Mouse (Mus musculus): ENCODE data around the gene Galr2. TPM values are rescaled to one million over a fixed set of nuclear protein-coding genes. Genes with fewer than 3 reads are reported as not detected.

Gene Galr2
- polyA plus RNA-seq, 1 experiment from 2014 or later: 0.27 TPM

DNA sequence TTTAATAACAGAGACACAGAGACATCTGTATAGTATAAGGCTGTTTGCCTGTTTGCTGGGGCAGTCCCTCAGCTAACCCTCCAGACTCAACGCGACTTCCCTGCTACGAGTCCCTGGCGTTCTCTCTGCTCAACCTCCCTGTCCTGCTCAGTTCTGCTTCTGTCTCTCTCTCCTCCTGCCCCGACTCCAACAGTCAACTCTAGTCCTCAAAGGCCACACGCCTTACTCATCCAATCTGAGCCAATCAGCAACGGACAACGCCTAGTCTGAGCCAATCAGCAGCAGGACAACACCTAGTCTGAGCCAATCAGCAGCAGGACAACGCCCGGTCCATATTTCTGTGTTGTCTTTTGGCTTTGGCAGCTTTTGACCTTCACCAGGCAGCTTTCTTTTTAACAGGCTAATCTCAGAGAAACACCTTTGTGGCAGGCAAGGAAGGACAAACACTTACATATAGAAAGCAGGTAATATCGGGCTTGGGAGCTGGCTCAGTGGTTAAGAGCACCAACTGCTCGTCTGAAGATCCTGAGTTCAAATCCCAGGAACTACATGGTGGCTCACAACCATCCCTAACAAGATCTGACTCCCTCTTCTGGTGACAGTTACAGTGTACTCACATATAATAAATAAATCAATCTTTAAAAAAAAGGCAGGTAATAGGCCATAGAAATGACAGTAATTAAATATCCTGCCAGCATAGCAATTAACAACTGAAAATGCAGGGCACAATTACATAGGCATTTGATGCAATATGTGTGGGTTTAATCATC is 27.2 kb downstream of the Galr2 start:
- no peak overlapping the region for H3K27ac ChIP-seq (replicated peaks)
- no peak overlapping the region for H3K4me3 ChIP-seq (replicated peaks)
- H3K27me3 ChIP-seq: no peaks in the 10 kb centered on the region
- WGBS: 79% methylated on average over 12 of the region's 12 CpGs
- H3K9me3 ChIP-seq (replicated peaks): no peaks in the 10 kb centered on the region
- peaks cover 20% of the 10 kb centered on the region for H3K4me1 ChIP-seq
- H3K36me3 ChIP-seq: peaks cover 20% of the 10 kb centered on the region
- no peak overlapping the region for H3K4me2 ChIP-seq (replicated peaks)
- ATAC-seq (ENCODE audit: insufficient number of reproducible peaks, low FRiP score, low TSS enrichment, low read depth): 0 out of 2 replicates have a peak, but pooled peaks have one; percentile 8
- H3K9ac ChIP-seq: no peak overlapping the region

DNA sequence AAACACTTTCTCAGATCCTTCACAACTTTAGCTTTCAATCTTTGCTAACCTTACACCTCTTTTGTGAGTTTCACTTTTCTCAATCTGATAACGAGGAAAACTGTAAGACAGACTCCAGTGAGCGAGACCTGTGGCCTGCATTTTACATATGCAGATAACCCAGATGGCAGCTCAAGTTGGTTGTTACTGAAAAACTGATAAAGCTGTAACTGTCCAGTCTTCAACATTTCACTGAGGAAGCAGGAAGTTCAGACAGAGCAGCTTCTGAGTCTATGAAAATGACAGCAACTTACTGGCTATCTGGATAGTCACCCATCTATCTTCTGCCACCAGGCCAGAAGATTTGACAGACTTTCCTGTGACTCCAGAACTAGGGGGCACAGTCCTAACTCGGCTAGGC is 28.9 kb downstream of the Galr2 start:
- 73% methylated on average over 3 of the region's 3 CpGs for WGBS
- Histone ChIP-seq H3K4me2 (replicated peaks) (no peak overlapping the region), H3K4me3 (replicated peaks) (no peak overlapping the region), H3K27ac (replicated peaks) (no peak overlapping the region), H3K9ac (no peak overlapping the region), H3K9me3 (replicated peaks) (no peaks in the 10 kb centered on the region), H3K27me3 (no peaks in the 10 kb centered on the region), H3K36me3 (peaks cover 4% of the 10 kb centered on the region), H3K4me1 (peaks cover 20% of the 10 kb centered on the region)
- ATAC-seq (ENCODE audit: insufficient number of reproducible peaks, low FRiP score, low TSS enrichment, low read depth): no peak

DNA sequence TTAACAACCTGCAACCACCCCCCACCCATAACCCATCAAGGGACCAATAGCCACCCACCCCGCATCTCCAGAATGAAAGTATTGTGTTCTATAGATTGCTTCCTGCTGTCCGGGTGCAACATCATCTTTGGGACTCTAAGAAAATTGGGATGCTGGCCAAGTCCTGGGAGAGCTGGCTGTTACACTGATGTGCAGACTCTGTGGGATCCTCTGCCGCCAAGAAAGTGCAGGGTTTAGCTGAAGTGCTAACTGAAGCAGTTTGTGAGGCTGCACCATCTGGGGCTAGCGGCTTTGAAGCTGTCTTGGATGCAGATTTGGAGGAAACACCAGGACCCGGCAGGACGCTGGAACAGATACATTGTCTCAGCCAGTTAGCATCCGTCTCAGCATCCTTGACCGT is 30.4 kb downstream of the Galr2 start:
- H3K36me3 ChIP-seq: no peaks in the 10 kb centered on the region
- H3K4me3 ChIP-seq (replicated peaks): no peak overlapping the region
- no peak for ATAC-seq (ENCODE audit: insufficient number of reproducible peaks, low FRiP score, low TSS enrichment, low read depth)
- no peak overlapping the region for H3K27ac ChIP-seq (replicated peaks)
- 33% methylated on average over 8 of the region's 8 CpGs for WGBS
- no peaks in the 10 kb centered on the region for H3K9me3 ChIP-seq (replicated peaks)
- H3K27me3 ChIP-seq: no peaks in the 10 kb centered on the region
- H3K4me1 ChIP-seq: 0 out of 2 replicates have a peak, but pooled peaks cover 14% of the 10 kb centered on the region
- no peak overlapping the region for H3K9ac ChIP-seq
- H3K4me2 ChIP-seq (replicated peaks): no peak overlapping the region

DNA sequence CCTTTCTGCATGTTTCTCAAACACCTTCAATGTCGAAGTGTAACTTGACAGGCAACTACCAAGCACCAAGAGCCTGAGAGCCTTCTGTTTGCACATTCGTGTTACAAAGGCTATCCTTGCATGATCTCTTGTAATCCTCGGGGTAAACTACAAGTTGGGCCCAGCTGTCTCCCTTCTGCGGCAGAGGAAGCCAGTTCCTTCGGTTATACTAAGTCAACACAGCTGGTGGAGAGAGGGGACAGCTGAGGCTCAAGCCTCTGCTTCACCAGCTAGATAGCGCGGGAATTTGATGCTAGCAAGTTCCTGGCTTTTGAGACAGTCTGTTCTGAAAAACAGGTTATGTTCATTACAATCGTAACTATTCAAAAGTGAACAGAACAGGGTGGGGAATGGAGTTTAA is 31.6 kb downstream of the Galr2 start:
- Histone ChIP-seq H3K9ac (no peak overlapping the region), H3K27me3 (no peaks in the 10 kb centered on the region), H3K4me3 (replicated peaks) (no peak overlapping the region), H3K36me3 (no peaks in the 10 kb centered on the region), H3K4me1 (0 out of 2 replicates have a peak, but pooled peaks cover 11% of the 10 kb centered on the region), H3K4me2 (replicated peaks) (no peak overlapping the region), H3K27ac (replicated peaks) (0 out of 2 replicates have a peak overlapping the region, but pooled peaks have one; percentile 40), H3K9me3 (replicated peaks) (no peaks in the 10 kb centered on the region)
- no peak for ATAC-seq (ENCODE audit: insufficient number of reproducible peaks, low FRiP score, low TSS enrichment, low read depth)
- 34% methylated on average over 8 of the region's 8 CpGs for WGBS

DNA sequence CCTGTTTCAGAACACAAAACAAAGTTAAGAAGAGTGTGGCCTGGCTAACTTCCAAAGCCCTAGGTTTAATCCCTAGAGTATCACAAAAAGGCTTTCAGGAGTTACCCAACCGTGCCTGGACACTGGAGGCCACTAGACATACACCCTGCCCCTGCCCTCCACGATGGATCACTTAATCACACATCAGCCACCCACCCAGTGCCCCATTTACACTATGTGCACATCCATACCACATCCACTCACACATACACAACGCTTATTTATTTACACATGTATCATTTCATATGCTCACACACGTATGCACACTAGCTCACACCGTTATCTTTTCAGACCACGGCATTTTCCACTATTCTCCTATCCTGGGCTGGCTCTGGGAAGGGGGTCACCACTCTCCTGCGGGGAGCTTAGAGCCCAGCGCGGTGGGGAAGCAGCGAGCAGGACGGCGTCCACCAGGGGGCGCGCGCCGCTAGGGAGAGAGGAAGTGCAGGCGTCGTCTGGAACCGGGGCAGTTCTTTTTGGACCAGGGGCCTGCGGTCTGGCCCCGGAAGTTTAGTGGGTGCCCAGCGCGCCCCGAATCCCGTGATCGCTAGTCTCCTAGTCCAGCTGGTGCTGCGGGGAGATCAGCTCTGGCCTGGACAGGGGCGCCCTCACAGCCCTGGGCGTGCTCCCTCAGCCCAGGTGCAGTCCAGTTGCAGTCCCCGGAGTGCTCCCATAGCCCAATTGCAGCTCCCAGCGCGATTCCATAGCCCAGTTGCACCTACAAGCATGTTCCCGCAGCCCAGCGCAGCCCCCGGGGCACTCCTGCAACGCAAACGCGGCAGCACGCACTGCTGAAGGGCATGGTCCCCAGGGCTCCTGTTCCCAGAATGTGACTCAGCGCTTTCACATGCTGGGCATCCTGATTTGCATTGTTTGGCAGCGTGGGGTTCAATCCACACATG is 38.2 kb downstream of the Galr2 start:
- 2% methylated on average over 41 of the region's 41 CpGs for WGBS
- Histone ChIP-seq H3K9ac (peak overlapping the region; percentile 53), H3K36me3 (no peaks in the 10 kb centered on the region), H3K4me3 (replicated peaks) (peak overlapping the region; percentile 52), H3K4me1 (peaks cover 10% of the 10 kb centered on the region), H3K4me2 (replicated peaks) (peak overlapping the region; percentile 100), H3K9me3 (replicated peaks) (no peaks in the 10 kb centered on the region), H3K27ac (replicated peaks) (no peak overlapping the region), H3K27me3 (no peaks in the 10 kb centered on the region)
- peak; percentile 83 for ATAC-seq (ENCODE audit: insufficient number of reproducible peaks, low FRiP score, low TSS enrichment, low read depth)

DNA sequence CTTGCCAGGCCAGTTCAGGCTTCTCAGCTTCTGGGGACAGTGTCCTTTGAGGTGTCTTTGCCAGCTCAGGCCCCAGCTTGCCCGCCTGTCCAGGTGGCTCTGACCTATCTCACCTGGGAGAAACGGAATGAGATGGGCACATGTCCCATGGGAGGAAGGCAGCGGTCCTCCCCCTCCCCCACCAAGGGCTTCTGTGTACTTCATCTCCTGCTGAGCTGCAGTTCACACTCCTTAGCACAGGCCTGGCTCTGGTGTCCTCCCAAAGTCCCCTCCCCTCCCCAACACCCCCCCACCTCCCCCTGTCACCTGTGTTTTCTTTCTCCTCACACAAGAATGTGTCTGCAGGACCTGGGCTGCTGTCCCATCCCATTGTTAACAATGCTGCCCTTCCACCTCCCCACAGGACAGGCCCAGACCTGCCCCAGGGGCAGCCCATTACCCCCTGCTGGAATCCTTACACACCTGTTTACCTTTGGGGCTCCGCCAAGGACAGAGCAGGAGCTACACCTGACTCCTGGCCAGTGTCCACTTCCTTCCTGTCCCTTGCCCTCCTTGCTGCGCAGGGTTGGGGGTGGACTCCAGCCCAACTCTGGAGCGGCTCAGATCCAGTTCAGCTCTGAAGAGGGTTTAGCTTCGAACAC is 46.3 kb downstream of the Galr2 start:
- 56% methylated on average over 7 of the region's 7 CpGs for WGBS
- Histone ChIP-seq H3K36me3 (no peaks in the 10 kb centered on the region), H3K27ac (replicated peaks) (no peak overlapping the region), H3K4me2 (replicated peaks) (no peak overlapping the region), H3K9me3 (replicated peaks) (no peaks in the 10 kb centered on the region), H3K9ac (no peak overlapping the region), H3K27me3 (no peaks in the 10 kb centered on the region), H3K4me1 (peaks cover 22% of the 10 kb centered on the region), H3K4me3 (replicated peaks) (no peak overlapping the region)
- ATAC-seq (ENCODE audit: insufficient number of reproducible peaks, low FRiP score, low TSS enrichment, low read depth): no peak

DNA sequence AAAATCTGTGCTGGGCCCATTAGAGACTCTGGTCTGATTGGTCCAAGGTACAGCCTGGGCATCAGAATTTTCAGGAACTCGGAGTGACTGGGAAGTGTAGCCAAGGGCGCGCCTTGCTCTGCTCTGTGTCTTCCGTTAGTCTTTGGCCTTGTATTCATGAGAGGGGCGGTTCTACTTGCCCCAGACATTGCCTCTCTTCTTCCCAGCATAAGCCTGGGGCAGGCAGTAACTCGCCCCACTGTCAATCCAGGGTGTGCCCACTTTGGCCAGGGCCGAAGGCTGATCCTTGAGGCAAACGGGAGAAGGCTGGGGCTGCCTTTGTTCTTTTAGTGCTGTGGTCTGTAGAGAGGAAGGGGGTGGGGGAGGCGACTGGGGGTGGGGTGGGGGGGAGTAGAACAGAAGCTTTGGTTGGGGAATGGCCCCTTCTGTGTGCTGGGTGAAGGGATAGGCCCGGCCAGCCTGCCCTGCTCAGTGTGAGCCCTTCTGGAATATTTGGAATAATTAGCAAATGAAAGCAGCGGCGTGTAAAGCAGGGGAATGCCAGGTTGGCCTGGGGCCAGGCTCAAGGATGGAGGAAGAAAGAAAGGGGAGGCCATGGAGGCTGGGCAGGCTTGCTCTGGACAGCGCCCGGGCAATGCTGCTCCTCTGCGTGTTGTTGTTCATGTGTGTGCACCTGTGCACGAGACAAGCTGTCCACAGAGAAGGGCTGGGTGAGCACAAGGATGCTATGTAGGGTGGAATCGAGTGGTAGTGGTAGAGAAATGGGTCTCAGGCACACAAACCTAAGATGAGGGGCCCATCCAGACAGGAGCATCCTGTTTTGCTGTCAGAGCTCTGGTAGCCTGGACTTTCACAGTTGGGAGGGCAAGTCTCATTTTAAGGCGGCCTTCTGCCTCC is 48.8 kb downstream of the Galr2 start:
- no peaks in the 10 kb centered on the region for H3K9me3 ChIP-seq (replicated peaks)
- H3K27me3 ChIP-seq: peaks cover 18% of the 10 kb centered on the region
- ATAC-seq (ENCODE audit: insufficient number of reproducible peaks, low FRiP score, low TSS enrichment, low read depth): no peak
- no peak overlapping the region; the same call in 1 of the 2 replicates for H3K9ac ChIP-seq
- WGBS: 37% methylated on average over 18 of the region's 18 CpGs
- no peaks in the 10 kb centered on the region for H3K36me3 ChIP-seq
- no peak overlapping the region for H3K4me2 ChIP-seq (replicated peaks)
- no peak overlapping the region for H3K4me3 ChIP-seq (replicated peaks)
- H3K4me1 ChIP-seq: peaks cover 36% of the 10 kb centered on the region
- H3K27ac ChIP-seq (replicated peaks): no peak overlapping the region

DNA sequence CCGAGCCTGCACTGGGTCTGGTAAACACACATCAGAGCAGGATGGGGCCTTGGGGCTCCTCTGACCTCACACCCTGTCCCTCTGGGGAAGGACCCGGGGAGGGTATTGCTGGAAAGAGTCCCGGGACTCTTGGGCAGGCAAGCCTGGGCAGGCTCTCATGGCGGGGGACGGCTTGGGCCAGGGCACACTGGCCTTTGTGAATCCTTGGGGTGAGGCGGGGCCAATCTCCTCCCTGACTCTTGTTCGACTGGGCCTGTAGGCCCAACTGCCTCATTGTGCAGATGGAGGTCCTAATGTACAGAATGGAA is 49.4 kb downstream of the Galr2 start:
- no peaks in the 10 kb centered on the region for H3K36me3 ChIP-seq
- peaks cover 42% of the 10 kb centered on the region for H3K4me1 ChIP-seq
- no peak overlapping the region for H3K4me2 ChIP-seq (replicated peaks)
- no peak for ATAC-seq (ENCODE audit: insufficient number of reproducible peaks, low FRiP score, low TSS enrichment, low read depth)
- no peaks in the 10 kb centered on the region for H3K9me3 ChIP-seq (replicated peaks)
- no peak overlapping the region for H3K4me3 ChIP-seq (replicated peaks)
- H3K9ac ChIP-seq: no peak overlapping the region
- WGBS: 48% methylated on average over 7 of the region's 7 CpGs
- peaks cover 24% of the 10 kb centered on the region for H3K27me3 ChIP-seq
- H3K27ac ChIP-seq (replicated peaks): no peak overlapping the region

DNA sequence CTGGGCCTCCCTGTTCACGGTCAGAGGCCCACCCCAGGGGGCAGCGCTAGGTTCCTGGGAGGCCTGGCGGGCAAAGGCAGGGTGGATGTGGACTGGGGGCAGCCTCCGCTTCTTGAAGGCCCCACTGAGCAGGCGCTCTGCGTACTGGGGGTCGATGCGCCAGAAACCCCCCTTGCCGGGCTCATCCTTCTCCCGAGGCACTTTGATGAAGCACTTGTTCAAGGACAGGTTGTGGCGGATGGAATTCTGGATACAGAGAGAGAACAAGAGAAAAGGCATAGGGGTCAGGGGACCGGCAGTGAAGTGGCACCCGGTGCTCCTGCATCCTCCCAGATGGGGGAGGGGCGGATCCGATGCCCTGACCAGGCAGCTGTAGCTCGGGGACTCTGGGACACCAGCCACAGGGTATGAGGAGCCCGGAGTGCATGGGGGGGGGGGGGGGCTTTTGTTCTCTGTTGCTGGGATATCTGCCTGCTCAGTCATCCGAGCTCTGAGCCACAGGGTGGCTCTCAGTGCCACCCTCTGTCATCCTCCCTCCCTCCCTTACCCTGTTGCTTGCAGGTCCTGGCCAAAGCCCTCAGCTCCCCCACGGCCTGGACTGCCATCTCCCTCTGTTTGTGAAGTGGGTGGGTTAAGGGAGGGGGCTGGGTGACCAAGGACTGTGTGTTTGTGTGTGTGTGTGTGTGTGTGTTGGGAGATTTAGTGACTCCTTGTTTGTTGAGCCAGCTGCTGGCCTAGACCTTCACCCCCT is 51.7 kb downstream of the Galr2 start:
- no peak for ATAC-seq (ENCODE audit: insufficient number of reproducible peaks, low FRiP score, low TSS enrichment, low read depth)
- WGBS: 38% methylated on average over 19 of the region's 19 CpGs

DNA sequence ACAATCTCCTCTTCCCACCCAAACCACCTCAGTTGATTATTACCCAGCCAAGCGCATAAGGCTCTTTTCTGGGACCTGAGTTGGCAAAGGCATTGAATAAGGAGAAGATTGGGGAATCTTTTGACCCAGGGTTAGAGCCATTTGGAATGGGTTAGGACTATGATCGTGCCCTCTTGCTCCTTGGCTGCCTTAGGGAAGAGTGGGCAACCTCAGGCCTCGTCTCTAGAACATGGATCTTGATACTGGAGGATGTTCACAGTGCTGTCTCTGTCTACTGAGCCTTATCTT is 52.2 kb downstream of the Galr2 start:
- no peak overlapping the region for H3K4me3 ChIP-seq (replicated peaks)
- no peak overlapping the region for H3K4me2 ChIP-seq (replicated peaks)
- H3K9ac ChIP-seq: no peak overlapping the region
- no peaks in the 10 kb centered on the region for H3K36me3 ChIP-seq
- ATAC-seq (ENCODE audit: insufficient number of reproducible peaks, low FRiP score, low TSS enrichment, low read depth): no peak
- no peaks in the 10 kb centered on the region for H3K9me3 ChIP-seq (replicated peaks)
- peaks cover 24% of the 10 kb centered on the region for H3K27me3 ChIP-seq
- peaks cover 46% of the 10 kb centered on the region for H3K4me1 ChIP-seq
- WGBS: 79% methylated on average over 3 of the region's 3 CpGs
- H3K27ac ChIP-seq (replicated peaks): no peak overlapping the region

More for the DNA sequence above, 51.7 kb downstream of the Galr2 start:
- no peaks in the 10 kb centered on the region for H3K36me3 ChIP-seq
- peaks cover 46% of the 10 kb centered on the region for H3K4me1 ChIP-seq
- no peak overlapping the region for H3K4me2 ChIP-seq (replicated peaks)
- no peak overlapping the region for H3K27ac ChIP-seq (replicated peaks)
- H3K4me3 ChIP-seq (replicated peaks): no peak overlapping the region
- H3K27me3 ChIP-seq: peaks cover 24% of the 10 kb centered on the region
- no peaks in the 10 kb centered on the region for H3K9me3 ChIP-seq (replicated peaks)
- H3K9ac ChIP-seq: no peak overlapping the region

All from embryonic facial prominence, embryonic 15.5 days (tissue).